Mouse (Mus musculus) forebrain, embryonic 13.5 days (tissue): ENCODE measurements around the gene Cdc25b. TPM values are rescaled to one million over a fixed set of nuclear protein-coding genes. Genes with fewer than 3 reads are reported as not detected.
A peak's percentile ranks its signal among the peaks of the same experiment; 100 is the strongest.

Experiments
- ATAC-seq: fragments of 200-750 bp; cut with Nextera tagmentation; 2 replicates; pipeline ENCODE4 v1.8.0; 2017
- H3K27ac ChIP-seq: fragments of 300-500 bp; sonication (generic); 2 replicates; pipeline ENCODE4 v1.5.1; 2015; ENCODE audit warnings: inconsistent platforms, mild to moderate bottlenecking, moderate library complexity
- H3K27me3 ChIP-seq: fragments of 300-500 bp; sonication (generic); 2 replicates; pipeline ENCODE4 v1.6.1; 2015; ENCODE audit warnings: mild to moderate bottlenecking, inconsistent platforms
- H3K36me3 ChIP-seq: fragments of 300-500 bp; sonication (generic); 2 replicates; pipeline ENCODE4 v1.6.1; 2015; ENCODE audit warnings: mild to moderate bottlenecking, inconsistent platforms; ENCODE audit not compliant: poor library complexity, severe bottlenecking
- H3K4me1 ChIP-seq: fragments of 300-500 bp; sonication (generic); 2 replicates; pipeline ENCODE4 v1.6.1; 2015; ENCODE audit warnings: inconsistent platforms
- H3K4me2 ChIP-seq: fragments of 300-500 bp; sonication (generic); 2 replicates; pipeline ENCODE4 v1.6.1; 2015; ENCODE audit warnings: inconsistent platforms, mild to moderate bottlenecking, moderate library complexity
- H3K4me3 ChIP-seq: fragments of 300-500 bp; sonication (generic); 2 replicates; pipeline ENCODE4 v1.5.1; 2015; ENCODE audit warnings: mild to moderate bottlenecking, inconsistent platforms
- H3K9ac ChIP-seq: fragments of 300-500 bp; sonication (generic); 2 replicates; pipeline ENCODE4 v1.6.1; 2015; ENCODE audit warnings: mild to moderate bottlenecking, inconsistent platforms
- H3K9me3 ChIP-seq: fragments of 300-500 bp; sonication (generic); replicated peaks from 2 replicates; pipeline ENCODE4 v1.6.1; 2016; ENCODE audit warnings: inconsistent platforms
- WGBS: fragments of 180-500 bp; shearing (Covaris S2); methylation state at CpG from one replicate; pipeline ENCODE4 v1.1.7; 2015; 5-methylcytosine and 5-hydroxymethylcytosine counted together
- polyA plus RNA-seq: library from polyadenylated mRNA; unstranded; fragments of >200 nt; fragmentation: Nextera tagmentation; extraction: Ambion mirVana; gene quantifications from 2 replicates; pipeline ENCODE4 v1.2.1, GENCODE M21; 2015

The Cdc25b gene
- polyA plus RNA-seq, 1 experiment from 2014 or later: 52.0 TPM

DNA sequence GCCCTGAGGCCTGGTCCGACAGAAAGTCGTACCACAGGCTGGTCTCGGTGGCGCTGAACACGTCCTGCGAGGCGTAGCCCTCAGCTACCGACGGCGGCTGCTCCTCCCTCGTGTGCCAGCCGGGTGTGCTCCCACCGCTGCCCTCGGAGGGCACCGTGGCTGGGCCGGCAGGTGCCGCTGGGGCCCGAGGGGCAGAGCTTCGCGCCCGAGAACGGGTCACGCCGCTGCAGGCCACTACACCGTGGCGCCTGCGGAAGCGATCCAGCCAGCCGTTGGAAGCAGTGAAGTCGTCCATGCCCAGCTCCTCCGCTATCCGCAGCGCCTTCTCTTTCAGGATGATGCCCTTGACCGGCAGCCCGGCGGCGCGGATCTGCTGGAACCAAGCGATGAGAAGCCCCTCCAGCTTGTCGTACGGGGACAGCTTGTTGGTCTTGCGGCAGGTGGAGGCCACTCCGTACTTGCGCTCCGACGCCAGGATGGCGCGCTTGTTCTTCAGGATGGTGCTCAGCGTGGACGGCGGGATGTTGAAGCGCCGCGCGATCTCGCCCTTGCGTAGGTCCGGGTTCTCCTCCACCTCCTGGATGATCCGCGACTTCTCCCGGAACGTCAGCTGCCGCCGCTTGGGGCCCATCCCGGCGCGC lies 7.4 kb upstream of the Cdc25b start:
- H3K4me2 ChIP-seq: peak overlapping the region; percentile 95
- H3K9ac ChIP-seq: peak overlapping the region; percentile 98
- H3K9me3 ChIP-seq: no peaks in the 10 kb centered on the region
- peaks cover 15% of the 10 kb centered on the region; the same call in 1 of the 2 replicates for H3K36me3 ChIP-seq
- H3K4me1 ChIP-seq: peaks cover 44% of the 10 kb centered on the region
- WGBS: under 1% methylated on average over 57 of the region's 67 CpGs
- ATAC-seq: peak; percentile 56
- peak overlapping the region; percentile 91 for H3K27ac ChIP-seq
- no peaks in the 10 kb centered on the region for H3K27me3 ChIP-seq
- H3K4me3 ChIP-seq: peak overlapping the region; percentile 91

DNA sequence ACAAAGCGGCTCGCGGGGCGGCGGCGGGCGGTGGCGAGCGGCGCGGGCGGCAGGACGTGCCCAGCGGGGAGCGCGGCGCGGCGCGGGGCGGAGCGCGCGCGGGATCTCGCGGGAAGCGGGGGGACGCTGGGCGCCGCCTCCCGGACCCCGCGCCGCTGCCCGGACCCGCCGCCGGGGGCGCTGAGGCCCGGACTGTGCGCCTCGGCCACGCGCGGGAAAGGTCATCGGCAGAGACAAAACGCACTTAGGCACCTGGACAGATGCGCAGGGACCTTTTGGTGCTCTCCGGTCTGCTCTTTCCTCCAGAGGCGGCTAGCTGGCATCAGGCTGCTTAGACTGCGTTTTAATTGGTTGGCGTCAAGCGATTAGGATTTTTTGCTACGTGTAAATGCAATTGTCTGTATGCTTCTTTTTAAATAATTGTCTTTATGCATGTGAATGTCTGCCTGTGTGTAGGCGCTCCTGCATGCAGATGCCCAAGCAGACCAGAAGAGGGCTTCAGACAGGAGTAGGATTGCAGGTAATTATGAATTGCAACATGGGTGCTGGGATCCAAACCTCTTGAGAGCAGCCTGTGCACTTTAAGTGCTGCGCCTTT lies 6.7 kb upstream of the Cdc25b start, which contains the start of gene Cenpb:
TSS of gene Cenpb (minus strand) at position 78 of the 598 bp plus-strand sequence.
- peak within 1 kb of the TSS; percentile 91 for H3K4me3 ChIP-seq
- peak; percentile 81 for ATAC-seq
- peaks cover 15% of the 10 kb centered on the region; the same call in 1 of the 2 replicates for H3K36me3 ChIP-seq
- peaks cover 39% of the 10 kb centered on the region for H3K4me1 ChIP-seq
- no peaks in the 10 kb centered on the region for H3K27me3 ChIP-seq
- WGBS: 2% methylated on average over 45 of the region's 57 CpGs
- H3K9ac ChIP-seq: peak within 1 kb of the TSS; percentile 98
- H3K27ac ChIP-seq: peak within 1 kb of the TSS; percentile 91
- no peaks in the 10 kb centered on the region for H3K9me3 ChIP-seq
- peak within 1 kb of the TSS; percentile 95 for H3K4me2 ChIP-seq

DNA sequence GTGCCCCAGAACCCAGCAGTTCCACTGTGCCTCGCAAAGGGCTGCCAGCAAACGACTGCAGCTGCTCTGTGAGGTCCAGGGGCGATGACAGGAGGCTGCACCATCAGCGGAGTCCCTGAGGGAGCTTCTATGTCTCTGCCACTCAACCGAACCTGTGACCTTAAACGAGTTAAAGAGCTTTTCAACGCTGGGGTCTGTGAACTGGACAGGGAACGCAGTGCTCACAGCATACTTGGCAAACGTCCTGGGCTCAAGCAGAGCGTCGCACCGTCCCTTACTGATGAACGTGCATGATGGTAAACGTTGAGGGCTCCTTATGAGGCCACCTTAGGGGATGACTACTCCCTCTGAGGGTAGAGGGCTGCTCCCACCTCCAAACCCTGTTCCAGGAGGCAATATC lies 406 bp upstream of the Cdc25b start:
- peak; percentile 6 for ATAC-seq
- WGBS: 3% methylated on average over 14 of the region's 14 CpGs
- Histone ChIP-seq H3K4me1 (peaks cover 47% of the 10 kb centered on the region), H3K4me2 (peak overlapping the region; percentile 62), H3K9me3 (no peaks in the 10 kb centered on the region), H3K9ac (peak overlapping the region; percentile 72), H3K27me3 (no peaks in the 10 kb centered on the region), H3K4me3 (peak overlapping the region; percentile 56), H3K36me3 (peaks cover 5% of the 10 kb centered on the region; the same call in 1 of the 2 replicates), H3K27ac (peak overlapping the region; percentile 44)

DNA sequence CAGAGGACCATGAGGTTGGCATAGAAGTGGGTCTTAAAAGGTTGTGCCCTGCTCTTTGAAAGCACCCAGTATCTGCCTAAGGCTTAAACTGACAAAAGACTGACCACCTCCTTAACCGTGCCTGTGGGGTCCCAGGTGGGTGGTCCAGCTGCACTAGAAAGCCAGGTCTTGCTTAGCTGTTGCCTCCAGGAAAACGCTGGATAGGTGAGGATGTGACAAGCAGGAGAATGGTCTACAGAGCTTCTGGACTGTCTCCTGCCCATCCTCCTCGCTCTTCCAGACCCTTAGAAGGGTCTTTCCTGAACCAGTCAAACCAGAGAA lies 813 bp downstream of the Cdc25b start:
- no peak for ATAC-seq
- Histone ChIP-seq H3K4me3 (peak overlapping the region; percentile 56), H3K27me3 (no peaks in the 10 kb centered on the region), H3K9ac (peak overlapping the region; percentile 72), H3K4me1 (peaks cover 53% of the 10 kb centered on the region), H3K27ac (peak overlapping the region; percentile 44; the same call in 1 of the 2 replicates), H3K9me3 (no peaks in the 10 kb centered on the region), H3K4me2 (peak overlapping the region; percentile 62), H3K36me3 (peaks cover 14% of the 10 kb centered on the region)
- 29% methylated on average over 3 of the region's 3 CpGs for WGBS

DNA sequence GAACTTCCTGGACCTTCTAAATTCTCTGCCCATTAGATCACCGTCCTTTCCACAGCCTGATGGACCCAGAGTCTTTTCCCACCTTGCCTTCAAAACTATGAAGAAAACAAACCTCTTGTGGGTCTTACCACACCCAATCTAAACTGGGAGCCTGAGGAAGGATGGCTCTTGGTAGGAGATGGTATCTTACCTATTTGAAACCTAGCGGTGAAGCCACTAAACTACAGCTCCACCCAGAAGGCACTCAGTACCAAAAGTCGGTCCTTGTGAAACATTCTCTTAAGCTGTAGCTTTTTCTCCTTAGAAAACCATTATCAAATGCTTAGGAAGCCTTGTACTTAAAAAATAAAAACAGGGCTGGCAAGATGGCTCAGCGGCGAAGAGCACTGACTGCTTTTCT lies 1.6 kb downstream of the Cdc25b start:
- peaks cover 53% of the 10 kb centered on the region for H3K4me1 ChIP-seq
- H3K4me3 ChIP-seq: no peak overlapping the region
- no peak for ATAC-seq
- H3K9me3 ChIP-seq: no peaks in the 10 kb centered on the region
- WGBS: 97% methylated on average over 5 of the region's 5 CpGs
- H3K36me3 ChIP-seq: peaks cover 22% of the 10 kb centered on the region
- no peak overlapping the region for H3K9ac ChIP-seq
- peak overlapping the region; percentile 62 for H3K4me2 ChIP-seq
- no peaks in the 10 kb centered on the region for H3K27me3 ChIP-seq
- H3K27ac ChIP-seq: no peak overlapping the region

DNA sequence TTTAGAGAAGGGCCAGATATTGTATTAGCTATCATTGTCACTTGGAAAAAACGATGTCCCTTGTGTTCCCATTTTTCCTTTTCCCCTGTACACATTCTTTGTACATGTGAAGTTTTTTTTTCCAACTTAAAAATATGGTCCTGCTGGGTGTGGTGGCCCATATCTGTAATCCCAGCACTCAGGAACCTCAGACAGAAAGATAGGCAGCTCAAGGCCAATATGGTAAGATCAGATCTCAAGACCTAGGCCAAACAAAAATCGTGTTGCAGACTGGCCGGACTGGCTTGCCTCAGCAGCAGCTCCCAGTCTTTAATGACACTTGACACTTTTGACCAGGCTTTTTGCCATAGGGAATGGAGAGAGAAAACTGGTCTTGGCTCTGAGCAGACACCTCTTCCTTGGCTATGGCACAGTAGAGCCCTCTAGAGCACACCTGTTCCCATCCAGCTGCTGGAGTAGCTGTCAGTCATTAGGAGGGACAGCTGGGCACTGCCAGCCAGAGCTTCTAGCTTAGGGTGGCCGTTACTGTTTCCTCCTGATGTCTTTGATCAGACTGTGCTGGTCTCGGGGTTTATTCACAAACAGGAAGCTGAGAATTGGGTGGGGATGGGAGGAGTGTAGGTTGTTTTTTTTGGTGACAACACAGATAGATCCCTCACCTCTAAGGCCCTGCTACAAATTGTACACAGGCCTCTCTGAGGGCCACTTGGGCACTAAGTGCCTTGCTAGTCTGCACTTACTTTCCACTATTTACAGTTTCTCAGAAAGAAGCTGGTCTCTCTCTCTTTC lies 3.0 kb downstream of the Cdc25b start:
- peaks cover 36% of the 10 kb centered on the region for H3K36me3 ChIP-seq
- whole genome bisulfite sequencing: 41% methylated on average over 5 of the region's 5 CpGs
- no peaks in the 10 kb centered on the region for H3K9me3 ChIP-seq
- no peak for ATAC-seq
- no peaks in the 10 kb centered on the region for H3K27me3 ChIP-seq
- no peak overlapping the region for H3K4me3 ChIP-seq
- H3K9ac ChIP-seq: no peak overlapping the region
- peaks cover 53% of the 10 kb centered on the region for H3K4me1 ChIP-seq
- peak overlapping the region; percentile 81 for H3K27ac ChIP-seq
- H3K4me2 ChIP-seq: peak overlapping the region; percentile 41

DNA sequence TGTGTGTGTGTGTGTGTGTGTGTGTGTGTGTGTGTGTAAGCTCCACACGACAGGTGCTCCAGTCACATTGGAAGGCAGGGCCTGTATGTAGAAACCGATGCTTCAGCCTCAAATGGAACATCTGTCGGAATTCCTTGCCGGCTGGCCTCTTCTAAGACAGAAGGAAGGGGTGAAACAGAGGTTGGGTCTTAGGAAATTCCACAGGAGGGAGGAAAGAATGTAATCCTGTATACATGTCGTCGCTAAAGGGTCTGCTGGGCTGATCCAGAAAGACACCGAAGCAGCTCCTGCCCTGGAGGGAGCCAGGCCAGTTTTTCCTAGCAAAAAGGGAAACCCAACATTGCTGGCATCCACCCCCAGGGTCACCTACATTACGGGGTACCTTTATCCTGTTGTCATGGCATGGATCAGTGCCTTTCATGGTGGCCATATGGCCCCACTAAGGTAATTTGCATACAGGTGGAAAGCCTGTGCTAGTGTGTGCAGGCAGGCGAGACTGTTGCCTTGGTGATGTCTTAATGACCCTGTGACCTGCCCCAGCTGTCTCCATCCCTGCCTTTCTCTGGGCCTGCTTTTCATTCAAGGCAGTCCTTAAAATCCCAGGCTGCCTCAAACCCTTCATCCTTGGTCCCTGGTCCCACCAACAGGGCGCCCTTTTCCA lies 3.7 kb downstream of the Cdc25b start:
- peak; percentile 60 for ATAC-seq
- Histone ChIP-seq H3K4me3 (no peak overlapping the region), H3K36me3 (peaks cover 41% of the 10 kb centered on the region), H3K27ac (peak overlapping the region; percentile 81), H3K4me1 (peaks cover 53% of the 10 kb centered on the region), H3K9me3 (no peaks in the 10 kb centered on the region), H3K4me2 (peak overlapping the region; percentile 41), H3K27me3 (no peaks in the 10 kb centered on the region), H3K9ac (peak overlapping the region; percentile 40)
- WGBS: 7% methylated on average over 10 of the region's 10 CpGs

DNA sequence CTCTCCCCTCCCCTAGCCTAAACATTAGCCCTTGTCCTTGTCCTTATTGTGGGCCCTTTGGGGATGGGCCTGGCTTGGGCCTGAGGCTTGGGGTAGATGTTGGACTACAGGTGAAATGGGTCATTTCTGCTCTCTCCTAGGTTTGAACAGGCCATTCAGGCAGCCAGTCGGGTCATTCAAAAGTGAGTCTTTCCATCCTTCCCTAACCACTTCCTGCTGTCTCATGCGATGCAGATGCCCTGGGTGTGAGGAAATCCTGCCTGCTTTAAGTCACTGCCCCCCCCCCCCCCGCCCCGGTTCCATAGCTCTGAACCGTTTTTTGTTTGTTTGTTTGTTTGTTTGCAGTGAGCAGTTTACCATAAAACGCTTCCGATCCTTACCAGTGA lies 4.2 kb downstream of the Cdc25b start:
- H3K4me2 ChIP-seq: peak overlapping the region; percentile 41
- no peaks in the 10 kb centered on the region for H3K9me3 ChIP-seq

DNA sequence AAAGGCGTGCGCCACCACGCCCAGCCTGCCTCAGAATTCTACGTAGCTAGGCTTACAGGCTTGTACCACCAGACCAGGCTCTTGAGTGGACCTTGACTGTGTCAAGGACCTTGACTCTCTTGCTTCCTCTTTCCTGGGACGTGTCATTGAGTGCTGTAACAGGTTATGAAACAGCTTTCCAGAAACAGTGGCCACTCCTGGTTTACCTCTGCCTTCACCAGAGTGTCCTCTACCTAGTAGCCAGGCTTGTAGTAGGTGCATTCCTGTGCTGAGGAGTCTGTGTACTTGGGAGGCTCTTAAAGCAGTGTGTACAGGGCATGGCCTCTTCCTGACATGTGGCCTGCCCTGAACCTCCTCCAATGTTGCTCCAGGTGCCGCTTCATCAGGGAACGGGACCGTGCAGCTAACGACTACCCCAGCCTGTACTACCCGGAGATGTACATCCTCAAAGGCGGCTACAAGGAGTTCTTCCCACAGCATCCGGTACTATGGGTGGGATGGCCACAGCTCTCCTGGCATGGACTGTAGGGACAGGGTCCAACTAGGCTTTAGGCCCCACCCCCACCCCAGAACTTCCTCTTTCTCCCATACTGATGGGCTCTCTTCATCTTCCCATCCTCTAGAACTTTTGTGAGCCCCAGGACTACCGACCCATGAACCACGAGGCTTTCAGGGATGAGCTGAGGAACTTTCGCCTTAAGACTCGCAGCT lies 10.0 kb downstream of the Cdc25b start:
- Histone ChIP-seq H3K4me1 (0 out of 2 replicates have a peak, but pooled peaks cover 2% of the 10 kb centered on the region), H3K27ac (no peak overlapping the region; the same call in 1 of the 2 replicates), H3K4me3 (no peak overlapping the region), H3K9me3 (no peaks in the 10 kb centered on the region), H3K9ac (no peak overlapping the region), H3K27me3 (no peaks in the 10 kb centered on the region), H3K4me2 (no peak overlapping the region), H3K36me3 (peaks cover 64% of the 10 kb centered on the region)
- 92% methylated on average over 16 of the region's 16 CpGs for WGBS
- no peak for ATAC-seq

More for the DNA sequence above, 4.2 kb downstream of the Cdc25b start:
- 69% methylated on average over 7 of the region's 7 CpGs for WGBS
- no peak overlapping the region for H3K4me3 ChIP-seq
- peaks cover 52% of the 10 kb centered on the region for H3K4me1 ChIP-seq
- peaks cover 41% of the 10 kb centered on the region for H3K36me3 ChIP-seq
- no peak for ATAC-seq
- no peaks in the 10 kb centered on the region for H3K27me3 ChIP-seq
- H3K9ac ChIP-seq: peak overlapping the region; percentile 40
- peak overlapping the region; percentile 81 for H3K27ac ChIP-seq

DNA sequence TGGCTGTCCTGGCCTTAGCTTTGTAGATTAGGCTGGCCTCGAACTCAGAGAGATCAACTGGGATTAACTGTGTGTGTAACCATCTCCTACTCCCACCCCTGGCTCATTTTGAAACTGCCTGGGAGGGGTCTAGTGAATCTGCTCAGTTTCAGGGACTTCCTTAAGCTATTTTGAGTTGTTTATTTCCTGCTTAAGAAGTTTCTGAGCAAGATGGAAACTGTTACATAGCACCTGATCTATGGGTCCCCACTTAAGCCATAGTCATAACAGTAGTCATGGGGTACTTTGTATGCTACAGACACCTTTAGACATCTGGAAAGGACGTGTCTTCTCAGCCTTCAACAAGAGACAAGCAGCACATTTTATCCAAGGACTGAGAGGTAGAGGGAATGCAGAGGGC lies 14.0 kb downstream of the Cdc25b start:
- ATAC-seq: no peak
- Histone ChIP-seq H3K4me2 (no peak overlapping the region), H3K27ac (no peak overlapping the region)

DNA sequence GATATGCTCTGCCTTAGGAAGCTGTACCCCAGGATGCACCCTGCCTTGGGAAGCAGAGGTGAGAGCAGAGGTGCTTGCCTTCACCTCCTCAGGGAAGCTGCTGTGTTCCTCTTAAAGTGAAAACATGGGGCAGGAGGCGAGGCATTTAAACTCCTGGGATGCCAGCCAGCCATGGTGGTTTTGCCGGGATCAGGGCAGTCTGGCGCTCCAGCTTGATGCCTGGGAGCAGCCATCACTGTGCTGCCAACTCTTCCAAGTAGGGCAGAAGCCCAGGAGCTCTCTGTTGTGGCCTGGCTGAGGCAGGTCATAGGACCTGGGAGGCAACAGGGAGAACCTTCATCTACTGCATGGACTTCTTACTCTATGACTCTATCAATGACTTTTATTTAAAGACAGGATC lies 14.5 kb downstream of the Cdc25b start:
- Histone ChIP-seq H3K27me3 (no peaks in the 10 kb centered on the region), H3K4me2 (no peak overlapping the region), H3K27ac (no peak overlapping the region), H3K9ac (no peak overlapping the region), H3K36me3 (peaks cover 32% of the 10 kb centered on the region), H3K4me1 (0 out of 2 replicates have a peak, but pooled peaks cover 2% of the 10 kb centered on the region), H3K9me3 (no peaks in the 10 kb centered on the region), H3K4me3 (no peak overlapping the region)
- no peak for ATAC-seq
- WGBS: 89% methylated on average over 3 of the region's 3 CpGs

More for the DNA sequence above, 14.0 kb downstream of the Cdc25b start:
- Histone ChIP-seq H3K4me3 (no peak overlapping the region), H3K4me1 (0 out of 2 replicates have a peak, but pooled peaks cover 2% of the 10 kb centered on the region), H3K9me3 (no peaks in the 10 kb centered on the region), H3K36me3 (peaks cover 32% of the 10 kb centered on the region), H3K27me3 (no peaks in the 10 kb centered on the region), H3K9ac (no peak overlapping the region)
- 82% methylated on average over 2 of the region's 2 CpGs for WGBS
